Mouse (Mus musculus): ENCODE results near the gene Gls.

Gls gene

DNA sequence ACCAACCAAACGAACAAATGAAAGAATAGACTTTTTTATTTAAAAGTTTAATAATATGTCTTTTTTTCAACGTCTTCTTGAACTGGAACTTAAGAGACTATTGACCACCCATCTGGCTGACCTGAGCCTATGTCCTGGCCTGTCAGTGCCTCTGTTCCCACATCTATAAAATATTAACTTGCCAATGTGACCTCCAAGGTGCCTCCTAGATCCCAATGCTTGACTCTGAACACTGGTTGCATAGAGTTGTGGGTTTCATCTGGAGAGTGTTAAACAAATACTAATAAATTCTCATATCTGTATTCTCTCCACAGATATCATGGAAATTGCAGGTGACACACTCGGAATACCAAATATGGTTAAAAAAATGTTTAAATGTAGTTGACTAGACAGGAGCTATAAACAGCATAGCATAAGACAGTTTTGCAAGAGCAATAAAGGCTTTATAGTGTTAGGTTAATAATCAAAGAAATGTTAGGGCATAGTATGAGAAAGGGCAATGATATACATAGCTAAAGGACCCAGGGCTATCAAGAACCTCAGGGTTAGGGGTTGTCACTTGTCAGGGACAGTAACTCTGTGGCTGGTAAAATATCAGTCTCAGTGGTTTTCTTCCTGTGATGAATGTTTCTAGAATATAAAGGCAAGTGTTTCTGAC, 16.0 kb upstream of the Gls start:
- no peak for DNase-seq (ENCODE audit: low spot score in 2 of 2)

DNA sequence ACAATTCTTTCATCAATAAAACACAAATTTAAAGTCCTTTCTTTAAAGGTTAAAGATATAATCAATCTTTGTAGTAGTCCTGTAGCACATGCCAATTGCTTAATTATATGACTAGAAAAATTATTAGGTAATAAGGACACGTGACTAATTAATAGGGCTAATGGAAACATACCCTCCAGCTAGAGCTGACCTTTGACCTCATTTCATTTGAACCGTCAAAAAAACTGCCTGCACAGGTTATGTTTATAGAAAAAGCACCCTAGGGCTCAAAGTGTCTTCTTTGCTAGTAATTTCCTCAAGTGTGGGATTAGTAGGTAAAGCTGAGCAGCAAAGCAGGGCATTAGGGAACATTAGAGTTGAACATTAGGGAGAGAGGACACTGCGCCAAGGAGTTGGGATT, 9.2 kb upstream of the Gls start:
- no peak for DNase-seq (ENCODE audit: low spot score in 2 of 2)

DNA sequence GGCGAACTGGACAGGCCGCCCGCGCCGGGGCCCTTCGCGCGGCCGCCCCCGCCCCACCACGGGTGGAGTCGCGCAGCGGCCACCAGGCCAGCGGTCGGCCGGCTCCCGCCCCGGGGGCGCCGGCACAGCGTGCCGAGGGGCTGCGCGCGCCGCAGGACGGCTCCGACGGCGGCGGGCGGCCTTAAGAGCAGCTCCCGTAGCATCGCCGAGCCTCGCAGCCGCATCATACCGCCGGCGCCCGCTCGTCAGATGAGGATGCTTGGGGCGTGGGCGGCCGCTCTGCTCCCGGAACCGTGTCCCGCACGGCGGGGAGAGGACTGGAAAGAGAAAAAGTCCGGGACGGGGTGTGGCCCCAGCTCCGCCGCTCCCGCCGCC, 279 bp downstream of the Gls start:
- peak in 1 of 2 experiments; percentile 14 for DNase-seq (ENCODE audit: low spot score in 2 of 2)

DNA sequence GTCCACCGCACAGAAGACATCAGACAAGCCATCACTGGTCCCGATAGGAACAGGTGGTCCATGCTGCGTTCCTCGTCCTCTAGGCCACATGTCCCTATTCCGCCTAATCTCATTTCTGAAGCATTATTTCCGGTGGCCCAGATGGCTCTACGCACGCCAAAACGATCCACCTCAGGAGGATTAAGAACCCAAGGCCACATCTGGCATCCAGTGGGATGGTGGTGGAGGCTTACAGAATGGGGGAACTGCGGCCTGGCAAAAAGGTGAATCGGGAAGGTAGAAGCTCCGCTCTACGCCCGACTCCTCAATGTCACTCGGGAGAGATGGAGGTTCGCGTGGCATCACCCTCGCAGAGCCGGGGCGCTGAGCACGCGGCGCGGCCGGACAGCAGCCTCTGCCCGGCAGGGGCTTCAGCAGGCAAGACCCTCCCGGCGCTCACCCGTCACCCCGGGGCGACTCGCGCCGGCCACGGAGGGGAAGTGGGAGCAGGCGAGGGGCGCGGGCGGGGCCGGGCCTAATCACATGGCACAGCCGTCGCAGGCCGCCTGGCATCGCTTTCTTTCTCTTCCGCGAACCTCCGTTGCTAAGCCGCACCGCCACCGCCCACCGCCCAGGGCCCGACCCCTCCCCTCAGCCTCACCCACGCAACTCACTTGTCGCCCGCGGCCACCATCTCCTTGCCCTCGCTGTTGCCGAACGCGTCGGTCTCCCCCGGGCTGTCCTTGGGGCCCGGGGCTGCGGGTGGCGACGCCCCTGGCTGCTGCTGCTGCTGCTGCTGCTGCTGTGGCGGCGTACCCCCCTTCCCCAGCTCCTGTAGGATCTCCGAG, 880 bp downstream of the Gls start:
- DNase-seq (ENCODE audit: low spot score in 2 of 2), result peak; percentile 46 to 56

DNA sequence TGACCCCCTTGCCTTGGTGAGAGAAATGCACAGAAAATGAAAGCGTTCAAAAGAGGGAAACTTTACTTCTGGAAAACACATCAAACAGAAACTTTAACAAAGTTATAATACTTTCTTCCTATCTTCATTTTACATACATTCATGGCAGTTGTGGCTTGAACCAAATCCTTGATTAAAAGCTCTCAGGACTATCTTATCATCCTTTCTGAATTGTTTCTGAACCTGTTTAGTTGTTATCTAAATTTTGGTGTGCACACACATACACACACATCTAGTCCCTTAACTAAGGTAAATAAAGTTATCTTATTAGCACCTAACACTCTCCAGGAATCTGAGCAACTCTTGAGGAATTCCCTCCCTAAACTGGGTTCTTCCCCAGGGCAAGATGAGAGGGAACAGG, 2.6 kb downstream of the Gls start:
- DNase-seq (ENCODE audit: low spot score in 2 of 2), result no peak

DNA sequence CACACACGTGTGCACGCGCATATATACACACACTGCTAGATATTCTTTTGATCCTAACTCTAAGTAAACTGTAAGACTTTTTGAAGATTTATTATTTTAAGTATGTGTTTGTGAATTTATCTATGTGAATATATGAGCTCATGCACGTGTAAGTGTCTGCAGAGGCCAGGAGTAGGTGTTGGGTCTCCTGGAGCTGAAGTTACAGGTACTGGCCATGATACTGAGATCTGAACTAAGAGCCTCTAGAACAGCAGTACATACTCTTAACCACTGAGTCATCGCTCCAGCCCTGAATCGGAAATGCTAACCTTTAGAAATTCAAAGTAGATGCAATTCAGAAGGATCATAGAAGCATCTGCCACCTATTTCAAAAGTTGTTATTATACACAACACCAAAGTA, 4.9 kb downstream of the Gls start:
- DNase-seq (ENCODE audit: low spot score in 2 of 2), result no peak

DNA sequence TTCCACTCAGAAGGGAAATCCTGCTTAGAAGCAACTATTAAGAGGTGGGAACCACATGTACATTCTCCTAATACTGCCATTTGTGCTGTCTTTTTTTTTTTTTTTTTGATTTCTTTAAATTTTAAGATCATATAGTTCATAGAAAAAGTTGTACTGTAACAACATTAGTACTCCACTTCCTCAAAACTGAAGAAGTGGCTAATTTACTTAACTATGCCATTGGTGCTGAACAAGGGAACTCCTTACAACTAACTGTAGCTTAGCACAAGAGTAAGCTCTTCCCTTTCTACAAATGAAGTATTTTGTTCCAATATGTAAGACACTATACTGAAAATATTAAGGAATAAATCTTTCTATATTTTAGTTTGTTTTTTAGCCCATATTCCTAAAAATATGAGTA, 6.6 kb downstream of the Gls start:
- no peak for DNase-seq (ENCODE audit: low spot score in 2 of 2)

DNA sequence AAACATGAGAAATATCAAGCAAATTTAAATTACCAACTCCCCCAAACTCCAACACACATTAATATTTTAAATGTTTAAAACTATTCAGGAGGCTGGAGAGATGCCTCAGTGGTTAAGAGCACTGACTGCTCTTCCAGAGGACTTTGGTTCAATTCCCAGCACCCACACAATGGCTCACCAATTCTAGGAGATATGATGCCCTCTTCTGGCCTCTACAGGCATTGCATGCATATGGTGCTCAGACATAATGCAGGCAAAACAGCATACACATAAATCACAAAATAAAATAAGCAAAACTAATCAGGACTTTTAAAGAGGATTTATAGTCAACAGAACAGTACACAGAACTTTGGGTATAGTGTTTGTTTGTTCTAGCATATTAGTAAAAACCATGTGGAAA, 16.3 kb downstream of the Gls start:
- DNase-seq (ENCODE audit: low spot score in 2 of 2), result no peak

DNA sequence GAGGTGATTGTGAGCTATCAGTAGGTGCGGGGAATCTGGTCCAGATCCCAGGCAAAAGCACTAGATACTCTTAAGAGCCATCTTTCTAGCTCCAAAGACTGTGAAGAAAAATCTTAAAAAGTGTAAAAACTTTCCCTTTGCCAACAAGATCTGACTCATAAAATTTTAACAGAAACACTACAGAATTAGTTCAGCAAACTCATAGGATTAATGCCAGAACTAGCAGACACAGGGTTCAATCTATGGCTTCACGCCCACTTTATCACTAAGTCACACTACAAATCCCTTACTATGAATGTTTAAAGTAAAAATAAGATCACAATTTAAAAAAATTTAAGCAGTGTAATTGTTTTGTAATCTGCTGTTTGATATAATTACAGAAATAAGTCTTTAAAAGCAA, 50.0 kb downstream of the Gls start:
- no peak for DNase-seq (ENCODE audit: low spot score in 2 of 2)

DNA sequence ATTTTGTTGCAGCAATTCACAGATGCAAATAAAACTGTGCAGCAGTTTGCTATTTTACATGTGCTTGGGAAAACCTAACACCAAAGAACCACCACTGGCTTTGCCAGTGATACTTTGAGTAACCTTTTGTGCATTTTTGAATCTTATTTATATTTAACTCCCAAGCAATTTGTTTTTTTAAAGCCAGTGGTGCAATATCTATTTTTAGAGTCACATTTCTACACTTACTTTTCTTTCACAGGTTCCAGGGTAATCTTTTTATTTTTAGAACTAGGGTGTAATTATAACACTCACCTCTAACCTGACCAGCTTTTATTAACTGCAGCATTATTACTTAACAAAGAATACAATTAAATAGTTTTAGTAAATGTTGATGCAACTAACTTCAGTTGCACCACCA, 51.0 kb downstream of the Gls start:
- DNase-seq (ENCODE audit: low spot score in 2 of 2), result no peak

DNA sequence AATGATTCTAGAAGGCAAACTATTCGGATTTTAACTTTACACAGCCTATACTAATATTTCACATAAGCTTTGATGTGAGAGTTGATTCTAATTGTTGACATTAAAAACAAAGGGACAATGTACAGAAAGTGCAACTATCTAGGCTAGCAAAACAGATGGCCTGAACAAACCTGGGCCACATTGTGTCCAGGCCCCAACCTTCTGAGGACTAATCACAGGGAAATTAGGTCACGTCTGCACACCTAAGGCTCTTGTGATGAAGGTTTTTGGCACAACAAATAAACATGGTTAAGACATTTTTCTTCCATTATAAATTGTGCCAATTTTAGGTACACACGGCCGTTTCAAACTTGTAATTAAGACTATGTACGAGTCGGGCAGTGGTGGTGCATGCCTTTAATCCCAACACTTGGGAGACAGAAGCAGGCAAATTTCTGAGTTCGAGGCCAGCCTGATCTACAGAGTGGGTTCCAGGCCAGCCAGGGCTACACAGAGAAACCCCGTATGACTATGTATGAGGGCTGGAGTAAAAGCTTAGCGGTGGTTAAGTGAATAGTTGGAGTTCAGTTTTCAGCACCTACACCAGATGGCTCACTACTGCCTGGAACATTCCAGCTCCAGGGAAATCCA, 53.0 kb downstream of the Gls start:
- no peak for DNase-seq (ENCODE audit: low spot score in 2 of 2)

DNA sequence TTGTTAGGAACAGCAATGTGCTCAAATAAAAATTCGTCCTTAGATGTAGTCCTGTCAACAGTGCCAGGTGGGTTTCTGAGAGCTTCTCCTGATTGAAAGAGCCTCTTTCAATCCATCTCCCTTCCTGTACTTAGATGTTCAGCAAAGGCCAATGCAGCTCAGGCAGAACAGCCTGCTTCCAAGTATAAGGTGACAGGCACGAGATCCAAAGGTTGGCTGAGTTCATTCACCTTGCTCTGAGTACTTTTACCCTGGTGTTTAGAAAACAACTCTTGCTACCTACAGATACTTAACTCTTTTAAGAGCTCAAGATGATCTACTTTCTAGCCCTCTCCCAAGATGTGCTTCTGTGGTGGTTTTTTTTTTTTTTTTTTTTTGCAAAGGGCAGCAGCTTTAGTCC, 56.0 kb downstream of the Gls start:
- no peak for DNase-seq (ENCODE audit: low spot score in 2 of 2)

DNA sequence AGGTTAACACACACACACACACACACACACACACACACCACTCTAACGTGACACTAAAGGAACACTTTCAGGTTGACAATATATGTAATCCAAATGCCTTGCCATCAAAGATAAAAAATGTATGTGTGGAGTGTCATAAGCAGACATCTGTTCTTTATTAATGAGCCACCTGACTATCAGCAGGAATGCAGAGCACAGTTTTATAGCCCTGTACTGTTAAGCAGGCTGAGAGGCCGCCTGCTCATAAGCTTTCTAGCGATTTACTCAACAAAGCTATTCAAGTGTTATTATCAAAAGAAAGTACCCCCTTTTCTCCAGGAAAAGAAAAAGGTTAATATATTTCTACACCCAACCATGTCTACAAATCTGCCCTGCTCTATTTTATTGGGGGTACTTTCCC, 57.0 kb downstream of the Gls start:
- DNase-seq (ENCODE audit: low spot score in 2 of 2), result no peak

DNA sequence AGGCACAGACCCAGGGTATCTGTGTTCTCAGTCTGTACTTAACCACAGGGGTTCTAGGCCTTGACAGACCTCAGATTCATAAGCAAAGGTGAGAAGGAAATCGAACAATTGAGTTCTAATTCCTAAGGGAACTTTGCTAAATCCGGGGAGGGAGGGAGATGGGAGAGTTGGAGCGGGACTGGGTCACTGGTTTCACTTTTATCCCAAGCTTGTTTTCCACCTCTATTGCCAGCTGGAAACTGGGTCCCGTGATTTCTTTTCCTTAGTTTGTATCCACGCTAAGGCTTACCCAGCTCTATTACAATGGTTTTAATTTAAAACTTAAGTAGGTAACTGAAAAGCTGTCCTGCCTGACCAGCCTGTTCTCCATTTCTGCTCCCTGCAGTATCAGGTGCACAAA, 57.7 kb downstream of the Gls start:
- no peak for DNase-seq (ENCODE audit: low spot score in 2 of 2)

DNA sequence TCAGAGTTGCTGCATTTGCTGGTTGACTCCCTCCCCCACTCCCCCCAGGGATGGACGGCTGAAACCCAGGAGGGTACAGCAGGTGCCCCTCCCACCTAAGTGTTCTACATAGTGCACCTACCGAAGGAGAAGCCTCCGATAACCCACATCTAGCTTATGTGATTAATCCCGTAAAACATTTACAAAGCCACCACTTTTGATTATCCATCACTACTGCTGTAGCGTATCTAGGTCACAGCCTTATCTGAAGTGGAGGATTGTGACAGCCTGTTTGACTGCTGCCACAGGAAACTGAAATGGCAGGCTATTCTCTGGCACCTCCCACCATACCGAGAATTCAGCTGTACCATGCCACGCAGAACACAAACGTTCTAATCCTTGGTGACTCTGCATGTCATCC, 61.8 kb downstream of the Gls start:
- DNase-seq (ENCODE audit: low spot score in 2 of 2), result no peak

DNA sequence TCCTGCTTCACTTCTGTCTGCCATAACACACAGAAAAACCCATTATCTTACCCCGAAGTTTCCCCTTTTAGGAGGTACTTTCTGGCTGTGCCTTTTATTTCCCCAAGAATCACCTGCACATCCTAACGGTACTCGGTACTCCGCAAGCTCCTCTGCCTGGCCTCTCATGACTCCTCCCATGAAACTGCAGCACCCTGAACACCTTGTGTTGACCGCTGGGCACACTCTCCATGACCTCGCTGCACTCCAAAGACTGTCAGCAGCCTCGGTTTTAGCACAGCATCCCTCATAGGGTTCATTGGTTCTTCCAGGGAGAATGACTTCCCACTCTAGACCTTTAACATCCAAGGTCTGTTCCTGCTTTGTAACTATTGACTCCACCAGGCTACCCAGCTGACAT, 62.3 kb downstream of the Gls start:
- DNase-seq (ENCODE audit: low spot score in 2 of 2), result no peak

DNA sequence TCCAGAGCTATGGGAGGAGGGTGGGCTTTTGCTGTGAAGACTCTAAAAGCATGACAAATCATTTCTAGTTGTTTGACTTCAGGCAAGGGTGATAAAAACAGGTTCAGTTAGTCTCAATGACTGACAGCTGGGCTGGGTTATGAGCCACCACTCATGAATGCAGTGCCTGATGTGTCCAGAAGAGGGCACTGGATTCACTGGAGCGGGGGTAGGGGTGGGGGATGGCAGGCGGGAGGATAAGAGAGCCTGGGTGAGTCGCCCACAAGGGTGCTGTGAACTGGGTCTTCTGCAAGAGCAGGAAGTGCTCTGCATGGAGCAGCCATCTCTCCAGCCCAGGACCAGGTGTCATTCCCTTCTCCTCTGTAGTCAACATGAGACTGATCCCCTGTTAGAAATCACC, 63.0 kb downstream of the Gls start:
- DNase-seq (ENCODE audit: low spot score in 2 of 2), result no peak

DNA sequence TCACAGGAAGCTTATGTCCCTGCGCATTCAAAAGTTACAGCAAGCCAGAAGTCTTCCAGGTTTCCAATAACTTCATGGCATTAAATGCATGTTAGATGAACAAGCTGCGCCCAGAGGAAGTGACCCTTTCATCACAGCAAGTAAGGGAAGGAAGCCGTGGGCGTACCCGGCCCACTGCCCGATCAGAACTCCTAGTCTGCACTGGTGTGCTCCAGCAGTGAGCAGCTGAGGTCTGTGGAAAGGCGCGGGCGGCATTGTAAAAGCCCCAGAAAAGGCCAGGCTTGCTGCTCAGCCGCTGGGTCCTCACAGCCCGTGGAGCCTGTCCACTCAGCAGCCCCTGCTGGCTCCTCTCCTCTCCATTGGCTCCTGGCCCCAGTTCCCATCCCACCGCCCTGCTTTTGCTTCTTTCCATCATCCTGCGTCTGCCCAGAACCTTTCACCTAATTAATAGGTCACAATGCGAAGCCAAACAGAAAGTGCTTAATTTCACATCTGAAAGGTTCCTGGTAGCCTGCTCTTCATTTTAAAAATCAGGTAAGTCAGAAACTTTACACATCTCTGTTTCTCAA, 66.3 kb downstream of the Gls start:
- no peak for DNase-seq (ENCODE audit: low spot score in 2 of 2)

DNA sequence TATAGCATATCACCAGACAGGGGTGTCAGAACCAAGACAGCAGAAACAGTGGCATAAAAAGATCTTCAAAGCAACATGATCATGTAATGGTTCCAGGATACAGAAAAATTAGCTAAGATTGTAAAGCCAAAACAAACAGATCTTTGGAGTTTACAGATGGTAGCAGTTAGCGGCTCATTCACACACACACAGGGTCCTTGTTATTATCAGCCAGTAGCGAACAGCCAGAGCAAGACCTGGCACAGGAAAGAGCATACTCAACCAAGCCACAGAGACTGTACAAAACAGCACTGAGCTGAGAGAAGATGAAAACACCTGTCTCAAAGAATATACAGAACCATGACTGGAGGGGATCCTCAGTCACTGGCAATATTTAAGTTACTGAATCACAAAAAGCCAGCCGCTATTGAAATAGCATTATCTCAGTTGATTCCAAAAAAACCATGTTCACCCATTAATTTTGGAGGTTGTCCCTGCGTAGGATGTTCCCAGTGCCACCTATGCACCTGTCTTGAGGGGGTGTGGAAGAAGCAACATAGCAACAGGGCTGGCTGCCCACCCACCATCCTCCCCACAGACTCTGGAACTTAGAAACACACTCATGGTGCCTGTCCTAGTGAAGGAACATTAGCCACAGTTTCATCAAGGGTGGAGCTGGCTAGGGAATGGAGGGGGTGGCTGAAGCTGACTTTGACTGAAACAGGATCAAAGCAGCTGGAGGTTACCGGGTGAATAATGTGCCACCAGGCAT, 69.2 kb downstream of the Gls start:
- no peak for DNase-seq (ENCODE audit: low spot score in 2 of 2)

DNA sequence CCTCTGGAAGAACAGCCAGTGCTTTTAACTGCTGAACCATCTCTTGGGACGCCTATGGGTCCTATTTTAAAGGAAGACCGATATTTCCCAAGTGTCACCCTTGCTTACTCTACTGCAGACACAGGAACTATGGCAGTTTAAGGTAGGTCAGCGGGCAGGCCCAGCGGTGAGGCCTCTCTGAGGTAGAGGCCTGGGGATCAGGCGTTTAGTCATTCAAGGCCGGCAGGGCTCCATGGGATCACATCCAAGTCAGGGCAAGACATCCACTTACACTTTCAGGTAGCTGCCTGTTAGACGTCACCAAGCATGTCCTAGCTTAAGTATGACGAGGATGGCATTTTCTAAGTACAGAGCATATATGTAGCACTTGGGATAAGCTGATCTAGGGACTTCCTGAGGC, 71.9 kb downstream of the Gls start:
- DNase-seq (ENCODE audit: low spot score in 2 of 2), result no peak

DNA sequence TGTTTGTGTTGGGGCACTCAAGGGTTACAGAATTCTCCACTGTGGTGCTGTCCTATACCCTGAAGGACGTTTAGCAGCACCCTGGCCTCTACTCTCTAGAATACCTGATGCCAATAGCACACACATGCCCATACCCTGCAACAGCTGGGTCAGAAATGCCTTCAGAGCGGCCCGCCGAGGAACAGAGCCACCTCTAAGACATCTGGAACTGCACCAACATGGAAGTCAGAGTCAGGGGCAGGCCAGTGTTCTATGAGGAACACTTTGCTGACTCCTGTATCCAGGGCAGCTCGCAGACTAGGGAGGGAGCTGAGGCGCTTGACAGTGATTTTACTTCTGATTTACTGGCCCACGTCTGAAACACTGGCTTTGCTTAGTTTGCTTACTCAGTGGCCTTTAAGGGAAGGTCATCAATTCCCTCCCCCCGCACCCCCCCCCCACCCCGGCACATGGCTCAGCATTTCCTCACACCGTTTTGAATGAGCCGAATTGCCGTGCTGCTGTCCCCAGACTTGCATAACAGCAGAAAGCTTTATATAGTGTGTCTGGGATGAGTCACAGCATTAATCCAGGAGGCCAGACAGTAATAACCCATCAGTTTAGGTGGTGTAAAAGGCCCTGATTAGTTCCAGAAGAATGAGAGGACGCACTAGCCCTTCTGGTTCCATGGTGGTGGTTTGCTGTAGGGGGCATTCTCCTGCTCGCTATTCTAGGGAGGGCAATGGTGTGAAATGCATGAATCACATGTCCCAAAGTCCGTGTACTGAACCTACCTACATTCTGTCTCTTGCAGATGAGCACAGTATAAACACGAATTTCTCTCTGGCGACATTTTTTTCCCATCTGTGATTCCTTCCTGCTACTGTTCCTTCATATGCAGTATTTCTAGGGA, 74.3 kb downstream of the Gls start:
- no peak for DNase-seq (ENCODE audit: low spot score in 2 of 2)
